Mouse (Mus musculus) forebrain, embryonic 16.5 days (tissue): ENCODE data around the gene Eif4h. TPM values are rescaled to one million over a fixed set of nuclear protein-coding genes. Genes with fewer than 3 reads are reported as not detected.

ENCODE experiments used
- ATAC-seq: fragments of 200-750 bp; cut with Nextera tagmentation; 2 replicates; pipeline ENCODE4 v1.8.0; 2017; ENCODE audit warnings: mild to moderate bottlenecking, moderate library complexity
- H3K27ac ChIP-seq: fragments of 300-500 bp; sonication (generic); 2 replicates; pipeline ENCODE4 v1.5.1; 2014; ENCODE audit warnings: low read length, control low read depth
- H3K27me3 ChIP-seq: fragments of 300-500 bp; sonication (generic); replicated peaks from 2 replicates; pipeline ENCODE4 v1.6.1; 2014; ENCODE audit warnings: low read length; ENCODE audit not compliant: control insufficient read depth, insufficient read depth
- H3K36me3 ChIP-seq: fragments of 300-500 bp; sonication (generic); 2 replicates; pipeline ENCODE4 v1.6.1; 2014; ENCODE audit not compliant: control insufficient read depth, insufficient read depth
- H3K4me1 ChIP-seq: fragments of 300-500 bp; sonication (generic); replicated peaks from 2 replicates; pipeline ENCODE4 v1.6.1; 2014; ENCODE audit warnings: low read length; ENCODE audit not compliant: control insufficient read depth, insufficient read depth
- H3K4me2 ChIP-seq: fragments of 300-500 bp; sonication (generic); 2 replicates; pipeline ENCODE4 v1.6.1; 2014; ENCODE audit warnings: mild to moderate bottlenecking, low read length, control low read depth
- H3K4me3 ChIP-seq: fragments of 300-500 bp; sonication (generic); replicated peaks from 2 replicates; pipeline ENCODE4 v1.5.1; 2014; ENCODE audit warnings: mild to moderate bottlenecking, low read length, control low read depth
- H3K9ac ChIP-seq: fragments of 300-500 bp; sonication (generic); replicated peaks from 2 replicates; pipeline ENCODE4 v1.6.1; 2014; ENCODE audit warnings: low read depth, low read length, control low read depth
- H3K9me3 ChIP-seq: fragments of 300-500 bp; sonication (generic); 2 replicates; pipeline ENCODE4 v1.6.1; 2016; ENCODE audit warnings: low read length; ENCODE audit not compliant: control insufficient read depth
- WGBS: fragments of 180-500 bp; shearing (Covaris S2); extraction: QIAGEN DNeasy Blood & Tissue Kit; methylation state at CpG from one replicate; pipeline ENCODE4 v1.1.7; 2014; 5-methylcytosine and 5-hydroxymethylcytosine counted together
- polyA plus RNA-seq: library from polyadenylated mRNA; unstranded; fragments of >200 nt; fragmentation: Nextera tagmentation; extraction: Ambion mirVana; gene quantifications from 2 replicates; pipeline ENCODE4 v1.2.1, GENCODE M21; 2015

The Eif4h gene
- polyA plus RNA-seq, 1 experiment from 2014 or later, result 405 TPM

GRCm38 (mm10) chr5:134678031-134678430 lies 38.7 kb upstream of the Eif4h start:
- WGBS, result 76% methylated on average over 3 of the region's 3 CpGs

GRCm38 (mm10) chr5:134677491-134677890 lies 38.2 kb upstream of the Eif4h start:
- no peak overlapping the region for H3K4me3 ChIP-seq
- H3K36me3 ChIP-seq, result no peaks in the 10 kb centered on the region
- no peaks in the 10 kb centered on the region for H3K9me3 ChIP-seq
- H3K9ac ChIP-seq, result no peak overlapping the region
- WGBS, result 90% methylated on average over 5 of the region's 5 CpGs
- no peak overlapping the region for H3K4me2 ChIP-seq
- no peak for ATAC-seq
- no peaks in the 10 kb centered on the region for H3K27me3 ChIP-seq
- peaks cover 16% of the 10 kb centered on the region for H3K4me1 ChIP-seq
- H3K27ac ChIP-seq, result no peak overlapping the region

More at GRCm38 (mm10) chr5:134678031-134678430, 38.7 kb upstream of the Eif4h start:
- Histone ChIP-seq H3K9ac (no peak overlapping the region), H3K9me3 (no peaks in the 10 kb centered on the region), H3K36me3 (0 out of 2 replicates have a peak, but pooled peaks cover 1% of the 10 kb centered on the region), H3K4me1 (peaks cover 16% of the 10 kb centered on the region), H3K4me3 (no peak overlapping the region), H3K4me2 (no peak overlapping the region), H3K27ac (no peak overlapping the region), H3K27me3 (no peaks in the 10 kb centered on the region)
- ATAC-seq, result no peak

- Histone ChIP-seq H3K4me2 (peak overlapping the region; percentile 44), H3K9ac (peak overlapping the region; percentile 43), H3K9me3 (no peaks in the 10 kb centered on the region), H3K27ac (peak overlapping the region; percentile 27), H3K4me3 (peak overlapping the region; percentile 30), H3K36me3 (no peaks in the 10 kb centered on the region), H3K27me3 (no peaks in the 10 kb centered on the region), H3K4me1 (peaks cover 16% of the 10 kb centered on the region)
- peak; percentile 80 for ATAC-seq
- 1% methylated on average over 14 of the region's 14 CpGs for WGBS
Observed at GRCm38 (mm10) chr5:134675956-134676759, 36.9 kb upstream of the Eif4h start.

- WGBS, result 58% methylated on average over 5 of the region's 5 CpGs
- Histone ChIP-seq H3K4me1 (peaks cover 16% of the 10 kb centered on the region), H3K27me3 (no peaks in the 10 kb centered on the region), H3K9ac (no peak overlapping the region), H3K4me3 (no peak overlapping the region), H3K4me2 (no peak overlapping the region), H3K9me3 (no peaks in the 10 kb centered on the region), H3K36me3 (peaks cover 3% of the 10 kb centered on the region; the same call in 1 of the 2 replicates), H3K27ac (no peak overlapping the region)
- no peak for ATAC-seq
Observed at GRCm38 (mm10) chr5:134674977-134675376, 35.7 kb upstream of the Eif4h start.

GRCm38 (mm10) chr5:134672611-134673010 lies 33.3 kb upstream of the Eif4h start:
- H3K9ac ChIP-seq, result no peak overlapping the region
- H3K27me3 ChIP-seq, result no peaks in the 10 kb centered on the region
- no peak for ATAC-seq
- peaks cover 11% of the 10 kb centered on the region for H3K36me3 ChIP-seq
- WGBS, result 89% methylated on average over 6 of the region's 6 CpGs
- H3K4me2 ChIP-seq, result no peak overlapping the region
- H3K9me3 ChIP-seq, result no peaks in the 10 kb centered on the region
- no peak overlapping the region for H3K27ac ChIP-seq
- no peak overlapping the region for H3K4me3 ChIP-seq
- peaks cover 16% of the 10 kb centered on the region for H3K4me1 ChIP-seq

GRCm38 (mm10) chr5:134672198-134672516 lies 32.9 kb upstream of the Eif4h start:
- no peak for ATAC-seq
- Histone ChIP-seq H3K27me3 (no peaks in the 10 kb centered on the region), H3K9me3 (no peaks in the 10 kb centered on the region), H3K36me3 (peaks cover 11% of the 10 kb centered on the region), H3K9ac (no peak overlapping the region), H3K4me1 (peaks cover 16% of the 10 kb centered on the region), H3K4me3 (no peak overlapping the region), H3K27ac (no peak overlapping the region), H3K4me2 (no peak overlapping the region)
- 94% methylated on average over 1 of the region's 1 CpGs for WGBS

GRCm38 (mm10) chr5:134671335-134672197 lies 32.3 kb upstream of the Eif4h start:
- Histone ChIP-seq H3K4me3 (no peak overlapping the region), H3K9me3 (no peaks in the 10 kb centered on the region), H3K4me1 (peaks cover 13% of the 10 kb centered on the region), H3K27me3 (no peaks in the 10 kb centered on the region), H3K27ac (no peak overlapping the region), H3K9ac (no peak overlapping the region), H3K4me2 (no peak overlapping the region), H3K36me3 (peaks cover 11% of the 10 kb centered on the region)
- no peak for ATAC-seq
- WGBS, result 55% methylated on average over 17 of the region's 17 CpGs

GRCm38 (mm10) chr5:134669001-134669708 lies 29.9 kb upstream of the Eif4h start:
- ATAC-seq, result no peak
- no peaks in the 10 kb centered on the region for H3K27me3 ChIP-seq
- H3K9me3 ChIP-seq, result no peaks in the 10 kb centered on the region
- no peak overlapping the region for H3K27ac ChIP-seq
- no peak overlapping the region for H3K4me3 ChIP-seq
- H3K4me1 ChIP-seq, result no peaks in the 10 kb centered on the region
- H3K9ac ChIP-seq, result no peak overlapping the region
- H3K4me2 ChIP-seq, result no peak overlapping the region
- WGBS, result 81% methylated on average over 20 of the region's 20 CpGs
- H3K36me3 ChIP-seq, result peaks cover 19% of the 10 kb centered on the region

- WGBS, result 30% methylated on average over 8 of the region's 8 CpGs
- Histone ChIP-seq H3K27ac (no peak overlapping the region), H3K27me3 (no peaks in the 10 kb centered on the region), H3K4me1 (no peaks in the 10 kb centered on the region), H3K36me3 (peaks cover 24% of the 10 kb centered on the region), H3K9ac (no peak overlapping the region), H3K9me3 (no peaks in the 10 kb centered on the region), H3K4me3 (no peak overlapping the region), H3K4me2 (no peak overlapping the region)
- no peak for ATAC-seq
Observed at GRCm38 (mm10) chr5:134668495-134668894, 29.2 kb upstream of the Eif4h start.
